Mouse (Mus musculus): ENCODE results near the gene Mecr.
"Not testable (repeated sequence)": the region's sequence is repeated elsewhere in the genome, so short reads cannot be mapped to it uniquely, and the experiment has no call there.

The Mecr gene

DNA sequence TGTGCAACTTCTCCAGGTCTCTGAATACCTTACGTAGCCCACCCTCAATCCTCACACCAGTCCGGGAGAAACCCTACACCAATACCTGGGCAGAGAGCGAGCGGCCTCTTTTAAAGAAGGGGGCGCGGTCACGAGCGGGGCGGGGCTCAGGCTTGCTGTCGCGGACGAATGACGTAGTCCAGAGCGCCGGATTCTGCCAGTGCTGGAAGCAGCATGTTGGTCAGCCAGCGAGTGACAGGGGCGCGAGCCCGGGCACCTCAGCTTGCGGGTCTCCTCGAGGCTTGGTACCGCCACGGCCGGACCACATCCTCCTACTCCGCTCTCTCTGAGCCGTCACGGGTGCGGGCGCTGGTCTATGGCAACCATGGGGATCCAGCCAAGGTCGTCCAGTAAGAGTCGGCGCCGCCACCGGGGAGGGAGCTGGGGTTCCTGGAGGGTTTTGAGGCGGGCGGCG, at the start of gene Mecr:
Gene Mecr (plus strand): TSS at position 181 of the 454 bp plus-strand sequence.
- peak; percentile 82 for DNase-seq (ENCODE audit: low read depth)

DNA sequence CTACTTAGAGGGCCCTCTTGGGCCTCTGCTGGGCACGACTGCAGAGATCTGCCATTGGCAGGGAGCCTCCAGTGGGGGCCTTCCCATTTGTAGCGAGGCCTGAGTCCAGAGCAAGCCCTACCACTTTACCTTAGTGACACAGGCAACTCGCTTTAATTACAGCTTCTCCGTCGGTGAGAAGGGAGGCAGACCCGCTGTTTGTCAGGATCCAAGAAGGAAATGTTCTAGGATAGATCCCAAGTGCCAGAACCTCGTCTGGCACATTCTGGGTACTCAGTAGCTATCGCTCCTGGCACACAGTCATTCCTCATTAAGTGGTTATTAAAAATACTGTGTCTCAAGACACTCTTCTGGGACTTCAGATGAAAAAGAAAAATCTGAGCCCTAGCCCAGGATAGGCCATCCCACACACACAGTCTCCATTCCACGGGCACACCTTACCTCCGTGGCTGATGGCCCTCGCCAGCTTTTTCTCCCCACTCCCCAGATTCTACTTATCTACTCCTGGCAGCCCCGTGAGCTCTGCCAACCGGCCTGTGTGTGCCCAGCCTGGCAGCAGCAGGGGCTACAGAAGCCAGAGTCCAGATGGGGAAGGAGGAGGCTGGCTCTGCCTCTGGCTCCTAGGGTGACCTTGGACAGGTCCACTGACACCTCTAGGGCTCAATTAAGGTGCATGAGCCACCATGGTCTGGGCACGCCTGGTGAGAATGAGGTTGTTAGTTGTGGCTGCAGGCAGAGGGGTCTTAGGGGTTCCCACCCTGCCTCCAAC, 46.8 kb upstream of the Mecr start:
- no peak for DNase-seq (ENCODE audit: low read depth)

DNA sequence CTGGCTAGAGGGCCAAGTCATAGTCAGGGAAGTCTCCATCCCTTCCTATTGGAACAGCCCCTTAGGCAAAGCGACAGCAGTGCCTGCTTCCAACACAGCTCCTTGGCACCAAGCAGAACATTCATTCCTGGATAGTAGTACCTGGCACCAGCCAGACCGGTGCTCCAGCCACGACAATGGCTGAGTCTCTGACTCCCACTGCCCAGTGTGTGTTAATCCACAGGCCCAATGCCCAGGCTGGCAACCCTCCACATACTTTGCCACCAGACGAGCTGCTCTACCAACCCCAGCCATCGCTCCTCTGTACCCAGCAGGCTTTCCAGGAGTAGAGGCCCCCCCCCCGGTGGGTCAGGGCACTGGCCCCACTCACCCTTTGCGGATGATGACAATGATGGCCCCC, 45.8 kb upstream of the Mecr start:
- no peak for DNase-seq (ENCODE audit: low read depth)

DNA sequence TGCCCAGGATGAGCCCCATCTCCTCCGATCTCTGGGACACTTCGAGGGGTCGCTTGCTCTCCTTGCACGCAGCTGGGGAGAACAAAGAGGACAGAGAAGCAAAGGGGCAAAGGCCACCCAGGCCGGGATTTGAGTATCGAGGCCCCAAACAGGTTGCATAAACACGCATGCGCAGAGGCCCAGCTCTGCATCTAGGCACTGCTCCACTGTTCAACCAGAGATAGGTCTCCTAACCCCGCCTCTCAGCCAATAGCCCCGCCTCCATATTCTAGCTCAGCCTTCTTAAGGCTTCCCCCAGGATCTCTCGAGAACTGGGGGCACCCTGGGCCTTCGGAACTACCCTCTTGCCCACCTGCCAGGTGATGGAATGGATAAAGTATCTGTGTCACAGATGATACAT, 45.4 kb upstream of the Mecr start:
- no peak for DNase-seq (ENCODE audit: low read depth)

DNA sequence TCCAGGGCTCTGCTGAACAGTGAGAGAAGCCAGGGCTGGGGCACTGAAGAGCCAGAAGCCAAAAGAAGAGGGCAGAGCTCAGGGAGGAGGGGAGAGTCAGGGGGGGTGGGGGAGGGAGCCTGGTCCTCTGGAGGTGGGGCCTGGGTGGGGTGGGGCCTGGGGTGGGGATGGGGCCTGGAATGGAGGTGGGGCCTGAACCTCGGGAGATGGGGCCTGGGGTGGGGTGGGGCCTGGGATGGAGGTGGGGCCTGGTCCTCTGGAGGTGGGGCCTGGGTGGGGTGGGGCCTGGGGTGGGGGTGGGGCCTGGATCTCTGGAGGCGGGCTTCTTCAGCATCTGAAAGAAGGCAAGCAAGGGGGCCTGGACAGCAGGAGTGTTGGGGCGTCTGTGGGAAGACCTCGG, 44.3 kb upstream of the Mecr start:
- no peak for DNase-seq (ENCODE audit: low read depth)

DNA sequence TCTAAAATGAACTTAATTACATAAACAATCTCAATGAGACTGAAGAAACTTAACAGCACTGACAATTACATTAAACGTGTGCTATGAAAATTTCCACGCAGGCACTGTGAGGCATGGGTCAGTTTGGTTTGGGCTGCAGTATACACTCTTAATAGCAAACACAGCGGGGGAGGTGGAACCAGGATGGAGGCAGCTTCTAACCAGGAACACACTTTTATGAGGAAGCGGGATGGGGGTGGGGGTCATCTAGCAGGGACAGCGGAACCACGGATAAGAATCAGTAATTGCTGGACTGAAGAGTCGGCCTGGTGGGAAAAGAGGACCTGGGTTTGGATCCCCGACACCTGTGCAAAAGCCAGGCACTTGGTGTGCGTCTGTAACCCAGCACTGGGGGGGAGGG, 39.4 kb upstream of the Mecr start:
- DNase-seq (ENCODE audit: low read depth) = no peak

DNA sequence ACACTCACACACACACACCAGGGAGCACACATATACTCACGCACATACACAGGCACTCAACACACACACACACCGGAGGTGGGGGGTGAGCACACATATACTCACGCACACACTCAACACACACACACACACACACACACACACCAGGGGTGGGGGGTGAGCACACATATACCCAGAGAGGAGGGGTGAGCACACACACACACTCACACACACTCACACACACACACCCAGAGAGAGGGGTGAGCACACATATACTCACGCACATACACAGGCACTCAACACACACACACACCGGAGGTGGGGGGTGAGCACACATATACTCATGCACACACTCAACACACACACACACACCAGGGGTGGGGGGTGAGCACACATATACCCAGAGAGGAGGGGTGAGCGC, 38.5 kb upstream of the Mecr start:
- not testable (repeated sequence) for DNase-seq (ENCODE audit: low read depth)

DNA sequence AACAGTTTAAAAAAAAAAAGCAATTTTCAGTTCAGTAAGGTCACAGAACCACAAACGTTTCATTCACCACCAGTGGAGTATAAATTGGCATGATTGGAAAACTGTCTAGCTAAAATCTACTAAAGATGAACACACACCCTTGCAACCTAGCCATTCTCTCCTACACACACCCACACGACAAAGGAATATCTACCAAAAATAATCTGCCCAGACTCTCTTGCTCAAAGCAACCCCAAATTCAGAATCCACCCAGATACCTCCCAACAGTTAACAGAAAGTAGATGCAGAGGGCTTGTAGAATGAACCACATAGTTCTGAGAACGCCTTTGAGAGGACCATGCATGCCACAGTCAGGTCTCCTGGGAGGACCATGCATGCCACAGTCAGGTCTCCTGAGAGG, 38.0 kb upstream of the Mecr start:
- DNase-seq (ENCODE audit: low read depth) = no peak

DNA sequence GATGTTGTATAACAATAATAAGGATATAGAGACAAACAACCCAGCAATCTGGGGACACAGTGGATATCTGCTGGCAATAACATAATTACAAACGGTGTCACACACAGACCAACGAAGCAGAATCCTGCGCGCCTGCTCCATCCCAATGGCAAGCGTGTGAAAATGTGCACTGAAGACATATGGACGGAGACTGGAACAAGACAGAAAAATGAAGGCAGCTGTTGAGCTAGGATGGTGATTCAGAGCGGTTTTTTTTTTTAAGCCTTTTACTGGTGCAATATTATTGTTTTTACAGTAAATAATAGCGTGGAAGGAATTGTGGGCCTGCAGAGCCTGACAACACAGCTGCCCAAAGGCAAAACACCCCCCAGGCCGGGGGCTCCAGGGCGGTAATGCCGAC, 30.8 kb upstream of the Mecr start:
- DNase-seq (ENCODE audit: low read depth) = no peak

DNA sequence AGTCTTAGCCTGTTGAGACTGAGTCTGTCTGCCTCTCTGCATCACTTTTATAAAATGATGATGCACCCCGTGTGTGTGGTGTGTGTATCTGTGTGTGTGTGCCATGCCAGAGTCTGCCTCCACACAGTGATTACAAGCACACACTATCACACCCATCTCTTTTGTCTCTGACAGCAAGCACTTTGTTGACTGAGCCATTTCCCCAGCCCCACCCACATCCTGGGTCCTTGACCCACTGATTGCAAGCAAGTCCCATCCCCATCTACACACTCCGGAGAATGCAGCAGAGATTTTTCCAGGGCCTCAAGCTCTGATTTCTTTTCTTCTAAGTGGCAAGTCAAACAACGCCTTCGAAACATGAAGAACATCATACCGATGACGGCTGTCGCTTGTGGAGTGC, 29.5 kb upstream of the Mecr start:
- DNase-seq (ENCODE audit: low read depth) = no peak

DNA sequence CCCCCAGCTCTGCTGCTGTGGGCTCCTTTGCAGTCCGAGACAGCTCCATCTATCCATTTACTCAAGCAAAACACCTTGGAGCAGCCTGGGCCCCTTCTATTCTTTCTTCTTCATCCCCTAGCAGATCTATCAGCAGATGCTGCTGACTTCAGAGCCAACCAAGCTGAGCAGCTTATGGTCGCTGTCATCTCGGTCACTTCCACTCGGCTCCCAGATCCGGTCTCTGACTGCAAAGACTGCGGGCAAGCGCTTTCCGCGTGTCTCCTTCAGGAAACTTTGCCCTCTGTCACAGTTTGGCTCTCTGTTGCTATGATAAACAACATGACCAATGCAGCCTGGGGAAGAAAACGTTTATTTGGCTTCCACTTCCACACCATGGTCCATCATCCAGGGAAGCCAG, 28.4 kb upstream of the Mecr start:
- DNase-seq (ENCODE audit: low read depth) = no peak

DNA sequence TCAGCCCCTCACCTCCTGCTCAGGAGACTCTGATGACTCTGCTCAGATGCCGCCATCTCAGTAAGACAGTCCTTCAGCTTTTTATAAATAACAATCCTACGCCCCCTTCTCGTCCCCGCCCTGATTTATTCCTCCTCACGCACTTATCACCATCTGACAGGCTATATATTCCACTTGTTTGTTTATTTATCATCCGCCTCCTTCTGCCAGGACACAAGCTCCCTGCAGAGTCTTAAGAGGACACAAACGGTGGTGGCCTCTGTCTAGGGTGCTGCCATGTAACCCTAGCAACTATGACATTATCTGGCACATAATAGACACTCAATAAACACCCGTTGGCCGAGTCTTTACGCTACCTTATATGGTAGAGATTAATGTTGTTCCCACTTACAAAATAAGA, 27.5 kb upstream of the Mecr start:
- no peak for DNase-seq (ENCODE audit: low read depth)

DNA sequence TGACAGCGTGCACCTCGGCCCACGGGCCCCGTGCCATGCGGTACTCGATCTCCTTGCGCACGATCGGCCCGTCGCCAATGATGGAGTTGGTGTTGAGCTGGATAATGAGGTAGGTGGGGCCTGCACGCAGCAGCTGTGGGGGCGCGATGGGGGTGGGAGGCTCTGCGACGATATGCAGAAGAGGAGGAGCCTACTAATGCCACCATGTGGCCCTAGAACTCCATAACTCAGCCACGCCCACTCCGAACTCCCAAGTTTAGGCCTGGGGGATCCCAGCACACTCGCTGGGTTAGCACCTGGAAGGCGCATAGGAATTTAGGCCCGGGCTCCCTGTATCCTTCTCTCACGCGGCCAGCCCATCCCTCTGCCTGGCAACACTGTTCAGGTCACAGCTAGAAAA, 24.3 kb upstream of the Mecr start:
- no peak for DNase-seq (ENCODE audit: low read depth)

DNA sequence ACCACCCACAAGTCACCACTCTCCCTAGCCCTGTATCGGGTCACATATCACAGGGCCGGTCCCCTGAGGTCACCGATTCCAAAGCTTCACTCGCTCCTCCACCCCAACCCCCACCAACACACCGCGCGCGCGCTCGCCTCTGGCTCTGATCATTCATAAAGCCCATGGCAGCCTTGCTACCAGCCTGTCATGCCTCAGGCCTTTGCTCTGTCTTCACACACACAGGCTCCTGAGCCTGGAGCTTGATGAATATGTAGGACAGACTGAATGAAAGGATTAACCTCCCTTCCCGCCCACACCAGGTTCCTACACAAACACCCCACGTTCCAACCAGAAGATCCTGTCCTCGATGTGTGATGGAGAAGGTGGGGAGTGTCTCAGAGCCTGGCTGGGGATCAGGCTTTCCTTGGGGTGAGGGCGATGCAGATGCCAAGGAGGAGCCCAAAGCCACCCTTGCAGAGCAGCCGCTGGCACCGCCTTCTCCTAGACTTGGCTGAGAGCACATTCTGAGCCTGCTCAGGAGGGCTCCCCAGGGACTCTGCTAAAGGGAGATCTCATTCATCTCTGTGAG, 22.0 kb upstream of the Mecr start:
- no peak for DNase-seq (ENCODE audit: low read depth)

DNA sequence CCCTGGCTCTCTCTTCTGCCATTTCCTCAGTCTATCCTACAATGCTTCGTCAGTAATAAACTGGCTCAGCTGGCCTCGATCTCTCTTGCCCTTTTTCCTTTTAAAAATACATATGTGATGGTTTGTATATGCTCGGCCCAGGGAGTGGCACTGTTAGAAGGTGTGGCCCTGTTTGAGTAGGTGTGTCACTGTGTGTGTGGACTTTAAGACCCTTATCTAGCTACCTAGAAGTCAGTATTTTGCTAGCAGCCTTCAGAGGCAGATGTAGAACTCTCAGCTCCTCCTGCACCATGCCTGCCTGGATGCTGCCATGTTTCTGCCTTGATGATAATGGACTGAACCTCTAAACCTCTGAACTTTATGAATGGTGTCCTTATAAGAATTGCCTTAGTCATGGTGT, 20.7 kb upstream of the Mecr start:
- DNase-seq (ENCODE audit: low read depth) = no peak

DNA sequence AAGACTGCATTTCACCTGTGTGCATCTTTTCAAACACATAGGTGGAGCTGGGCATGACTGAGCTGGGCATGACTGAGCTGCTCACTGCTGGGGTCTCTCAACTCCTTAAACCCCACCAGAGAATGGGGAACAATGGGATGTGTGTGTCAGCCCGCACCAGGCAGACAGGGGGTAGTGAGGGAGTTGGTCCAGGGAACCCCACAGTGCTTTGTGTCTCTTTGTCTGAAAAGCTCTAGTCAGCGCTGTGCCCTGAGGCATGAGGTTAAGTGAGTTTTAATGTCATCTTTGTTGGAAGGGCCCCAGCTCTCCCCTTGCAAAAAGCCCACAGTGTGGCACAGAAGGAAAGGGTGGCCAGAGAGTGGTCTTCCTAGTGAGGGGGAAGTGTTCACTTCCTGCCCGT, 18.3 kb upstream of the Mecr start:
- DNase-seq (ENCODE audit: low read depth) = no peak

DNA sequence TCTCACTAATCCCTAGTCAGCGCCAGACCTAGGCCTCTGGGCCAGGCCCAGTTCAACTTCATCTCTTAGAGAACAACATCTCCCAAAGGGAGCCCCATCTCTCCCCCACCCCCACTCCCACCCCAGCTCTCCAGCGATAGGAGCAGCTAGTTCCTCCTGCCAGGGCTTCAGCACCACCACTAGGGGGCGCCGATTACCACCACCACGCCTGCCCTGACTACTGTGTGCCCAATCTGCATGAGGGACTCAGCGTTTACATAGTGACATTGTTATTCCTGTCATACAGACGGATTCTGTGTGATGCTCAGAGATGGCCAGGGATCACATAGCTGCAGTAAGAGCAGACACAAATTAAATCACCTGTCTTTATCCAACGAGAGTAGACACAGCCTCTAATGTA, 17.4 kb upstream of the Mecr start:
- DNase-seq (ENCODE audit: low read depth) = no peak

DNA sequence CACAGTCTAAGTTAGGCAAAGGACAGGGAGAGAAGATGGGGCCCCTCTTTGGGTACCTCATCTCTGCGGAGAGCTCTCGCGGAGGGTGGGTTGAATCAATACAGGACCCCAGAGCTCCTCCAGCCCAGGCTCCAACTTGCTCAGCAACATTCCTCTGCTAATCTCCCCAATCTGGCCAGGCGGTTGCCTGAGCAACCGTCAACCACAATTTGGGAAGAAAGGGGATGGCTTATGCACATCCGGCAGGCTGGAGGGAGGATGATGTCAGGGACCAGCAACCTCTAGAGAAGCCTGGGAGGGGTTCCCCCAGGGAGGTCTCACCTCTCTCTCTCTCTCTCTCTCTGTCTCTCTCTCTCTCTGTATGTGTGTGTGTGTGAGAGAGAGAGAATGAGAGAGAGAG, 16.4 kb upstream of the Mecr start:
- no peak for DNase-seq (ENCODE audit: low read depth)

DNA sequence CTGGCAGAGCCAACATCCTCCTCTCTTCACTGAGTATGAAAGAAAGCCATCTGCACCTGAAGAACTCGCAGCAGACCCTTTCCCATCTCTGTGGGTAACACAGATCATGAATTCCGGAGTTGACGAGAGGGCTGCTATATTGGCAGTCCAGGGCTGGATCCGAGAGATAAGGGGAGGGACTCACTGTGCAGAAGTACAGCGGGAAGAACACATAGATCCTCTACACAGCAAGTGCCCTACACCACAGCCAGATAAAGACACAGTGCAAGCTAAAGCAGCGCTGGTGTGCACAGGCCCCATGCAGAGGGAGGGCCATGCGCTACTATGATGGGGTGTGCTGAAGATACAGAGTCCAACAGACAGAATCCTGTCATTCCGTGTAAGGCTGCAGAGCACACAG, 14.1 kb upstream of the Mecr start:
- DNase-seq (ENCODE audit: low read depth) = no peak

DNA sequence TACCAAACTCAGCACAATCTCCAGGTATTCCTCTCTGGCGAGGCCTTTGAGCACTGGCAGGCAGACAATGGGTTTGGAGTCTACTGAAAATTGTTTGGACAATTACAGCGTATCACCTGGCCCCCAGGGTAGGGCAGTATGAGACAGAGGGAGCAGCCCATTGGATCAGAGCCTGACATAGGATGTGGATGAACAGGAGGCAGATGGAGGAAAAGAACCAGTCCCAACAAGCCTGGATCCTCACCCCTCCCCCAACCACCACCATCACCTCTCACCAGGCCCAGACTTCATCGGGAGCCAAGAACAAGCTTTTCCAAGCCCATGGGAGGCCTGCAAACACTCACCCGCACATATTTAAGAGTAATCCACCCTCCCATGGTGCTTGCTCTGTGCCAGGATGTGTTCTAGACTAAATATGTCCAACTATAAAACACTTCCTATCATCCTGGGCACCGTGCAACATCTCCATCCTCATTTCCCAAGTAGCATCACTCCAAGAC, 11.7 kb upstream of the Mecr start:
- no peak for DNase-seq (ENCODE audit: low read depth)

DNA sequence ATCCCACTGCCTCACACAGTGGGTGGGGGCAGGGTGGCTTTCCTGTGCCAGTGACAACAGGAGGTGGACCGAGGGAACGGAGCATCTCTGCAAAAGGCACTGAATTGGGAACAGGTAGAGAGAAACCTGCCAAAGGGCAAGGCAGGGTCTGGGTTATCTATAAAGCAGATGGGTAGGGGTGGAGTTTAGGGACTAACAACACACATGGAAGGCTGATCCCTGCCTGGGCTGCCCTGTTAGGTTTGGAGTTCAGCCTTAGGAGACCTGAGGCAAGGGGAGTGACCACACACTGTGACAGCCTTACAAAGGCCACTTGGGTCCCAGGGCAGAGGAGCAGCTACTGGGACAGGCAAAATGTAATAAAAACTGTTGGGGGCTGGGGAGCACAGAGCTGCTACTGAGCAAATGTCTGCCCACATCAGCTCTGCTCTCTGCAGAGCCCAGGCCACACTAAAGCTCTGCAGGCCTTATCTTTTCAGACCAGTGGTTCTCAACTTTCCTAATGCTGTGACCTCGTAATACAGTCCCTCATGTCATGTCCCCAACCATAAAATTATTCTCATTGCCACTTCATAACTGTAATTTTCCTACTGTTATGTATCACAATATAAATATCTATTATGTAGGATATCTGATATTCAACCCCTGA, 10.4 kb upstream of the Mecr start:
- no peak for DNase-seq (ENCODE audit: low read depth)

DNA sequence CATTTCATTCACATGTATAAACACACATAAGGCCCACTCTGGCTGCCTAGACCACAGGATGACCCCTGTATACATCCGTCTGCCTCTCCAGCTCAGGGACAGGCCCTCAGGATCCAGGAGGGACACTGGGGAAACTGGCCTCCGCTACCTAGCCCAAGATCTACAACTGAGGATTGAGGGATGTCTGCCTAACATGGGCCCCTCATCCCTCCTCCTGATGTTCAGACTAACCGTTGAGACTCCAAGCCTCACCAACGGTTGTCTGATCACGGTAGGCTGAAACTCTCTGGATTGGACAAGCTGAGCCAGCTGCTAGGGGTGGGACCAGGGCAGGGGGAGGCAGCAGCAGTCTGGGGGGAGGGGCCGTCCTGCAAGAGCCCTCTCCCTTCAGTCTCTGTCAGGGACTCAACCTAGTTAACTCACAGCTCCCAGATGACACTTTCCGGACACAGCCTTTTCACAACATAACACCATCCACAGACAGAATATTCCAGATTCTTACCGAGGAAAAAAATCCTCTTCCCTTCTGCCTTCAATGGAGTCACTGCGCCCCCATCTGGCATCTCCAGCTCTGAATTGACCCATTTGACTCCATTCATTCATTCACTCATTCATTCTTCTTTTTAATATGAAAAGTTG, 9.2 kb upstream of the Mecr start:
- no peak for DNase-seq (ENCODE audit: low read depth)

DNA sequence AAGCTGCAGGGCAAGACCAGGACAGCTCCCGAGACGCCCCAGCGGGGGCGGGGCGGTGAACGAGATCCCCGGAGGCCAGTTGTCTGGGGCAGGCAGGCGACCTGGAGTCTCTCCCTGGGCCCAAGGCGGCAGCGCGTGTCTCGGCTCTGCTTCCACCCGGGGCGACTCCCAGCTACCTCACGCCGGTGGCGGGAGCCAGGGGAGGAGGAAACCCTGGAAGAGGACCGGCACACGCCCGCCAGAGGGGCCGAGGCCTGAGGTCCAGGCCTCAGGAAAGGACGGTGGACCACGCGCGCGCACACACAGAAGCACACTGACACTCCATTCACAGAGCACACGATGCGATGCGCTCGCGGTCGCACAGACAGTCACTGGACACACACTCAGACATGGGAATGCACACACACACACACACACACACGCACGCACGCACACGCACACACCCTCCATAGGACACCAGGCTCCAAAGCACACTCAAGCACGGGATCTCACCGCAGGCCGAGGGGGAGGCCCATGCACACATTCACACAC, 6.9 kb upstream of the Mecr start:
- no peak for DNase-seq (ENCODE audit: low read depth)
